Mouse (Mus musculus): ENCODE measurements around the gene Serpina3k.
"Not testable (repeated sequence)": the region's sequence is repeated elsewhere in the genome, so short reads cannot be mapped to it uniquely, and the experiment has no call there.

Gene Serpina3k

DNA sequence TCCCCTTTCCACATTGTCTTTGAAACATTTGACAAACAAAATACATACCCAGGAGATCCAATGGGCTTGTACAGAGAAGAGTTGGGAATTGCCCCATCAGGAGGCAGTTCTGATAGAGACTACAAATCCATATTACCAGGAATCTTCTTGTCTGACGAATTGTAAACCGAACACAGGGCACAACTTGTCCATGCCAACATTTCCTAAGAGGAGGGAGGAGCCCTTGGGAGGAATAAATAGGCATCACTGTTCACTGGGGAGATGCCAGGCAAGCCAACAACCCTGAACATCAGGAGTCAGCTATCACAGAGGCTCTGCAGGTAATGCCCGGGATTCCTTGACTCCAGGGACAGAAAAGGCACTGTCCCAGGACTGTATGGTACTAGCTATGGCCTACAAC is at the start of gene Serpina3k, which contains the start of gene Serpina3m:
Gene Serpina3k, plus strand, starts transcription at position 261 of the 400 bp plus-strand sequence.
Gene Serpina3m, plus strand, starts transcription at position 261 of the 400 bp plus-strand sequence.
- DNase-seq (ENCODE audit: low spot score): not testable (repeated sequence)

DNA sequence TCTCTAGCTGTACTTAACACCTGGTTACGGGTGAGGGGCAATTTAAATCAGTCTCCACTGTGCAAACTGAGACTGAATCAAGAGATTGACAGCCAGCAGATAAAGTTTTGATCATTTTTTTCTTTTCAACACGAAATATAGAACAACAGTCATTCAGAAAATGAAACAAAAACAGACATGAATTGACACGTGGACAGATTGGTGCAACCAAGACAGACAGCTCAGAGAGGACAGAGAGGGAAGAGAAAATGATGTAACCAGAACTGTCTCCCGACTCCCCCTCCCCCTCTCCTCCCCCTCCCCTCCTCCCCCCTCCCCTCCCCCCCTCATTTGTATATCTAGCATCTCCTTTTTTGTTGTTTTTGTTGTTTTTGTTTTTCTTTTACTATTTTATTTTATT is 48.4 kb upstream of the Serpina3k start:
- no peak for DNase-seq (ENCODE audit: low spot score)

DNA sequence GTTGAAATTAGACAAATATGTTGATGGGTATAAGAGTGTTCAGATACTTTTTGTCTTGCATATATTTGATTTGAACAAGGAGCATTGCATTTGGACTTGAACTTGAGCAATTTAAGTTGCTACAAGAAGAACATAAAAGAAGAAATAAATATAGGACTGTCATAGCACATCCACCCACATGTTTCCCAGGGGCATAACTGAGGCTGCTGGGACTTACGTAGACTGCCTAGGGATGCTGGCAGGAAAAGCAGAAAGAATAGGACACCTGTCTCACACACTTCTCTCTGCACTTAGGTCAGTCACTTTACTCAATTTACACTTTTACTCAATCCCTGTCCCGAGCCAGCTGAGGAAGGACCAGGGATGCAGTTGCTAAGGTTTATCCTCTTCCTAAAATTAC is 44.3 kb upstream of the Serpina3k start:
- no peak for DNase-seq (ENCODE audit: low spot score)

DNA sequence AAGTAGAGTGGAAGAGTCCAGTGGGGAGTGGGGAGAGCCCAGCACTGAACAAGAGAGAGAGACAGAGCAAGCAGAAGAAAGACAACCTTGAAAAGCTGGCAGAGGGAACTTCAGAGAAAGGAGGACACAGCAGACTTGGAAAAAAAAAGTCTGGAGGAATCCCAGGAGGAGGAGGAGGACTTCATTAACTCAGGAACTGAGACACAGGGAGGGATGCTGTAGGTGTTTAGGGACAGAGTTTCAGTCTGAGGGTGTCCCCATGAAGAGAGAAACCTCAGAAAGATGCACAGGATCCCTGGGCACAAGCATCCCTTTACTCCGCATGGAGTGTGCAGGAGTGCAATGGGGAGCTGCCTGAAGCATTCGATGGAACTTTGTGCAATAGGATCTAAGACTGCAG is 40.2 kb upstream of the Serpina3k start:
- no peak for DNase-seq (ENCODE audit: low spot score)

DNA sequence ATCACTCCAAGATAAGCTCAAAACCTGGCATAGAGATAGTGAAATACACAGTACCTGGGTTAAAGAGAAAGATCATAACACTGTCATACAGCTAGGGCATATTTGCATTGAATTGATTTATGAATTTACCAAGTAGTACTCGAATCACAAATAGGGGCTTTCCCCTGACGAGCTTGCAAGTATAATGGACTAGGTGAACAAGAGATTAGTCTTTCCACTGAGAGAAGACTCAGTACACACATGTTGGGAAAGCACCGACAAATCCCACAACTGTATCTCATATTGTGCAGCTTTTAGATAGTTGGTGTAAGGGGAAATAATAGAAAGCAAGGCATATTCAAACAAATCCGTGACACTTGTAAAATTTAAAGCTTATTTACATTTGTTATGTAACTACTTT is 32.3 kb upstream of the Serpina3k start:
- DNase-seq (ENCODE audit: low spot score): no peak

DNA sequence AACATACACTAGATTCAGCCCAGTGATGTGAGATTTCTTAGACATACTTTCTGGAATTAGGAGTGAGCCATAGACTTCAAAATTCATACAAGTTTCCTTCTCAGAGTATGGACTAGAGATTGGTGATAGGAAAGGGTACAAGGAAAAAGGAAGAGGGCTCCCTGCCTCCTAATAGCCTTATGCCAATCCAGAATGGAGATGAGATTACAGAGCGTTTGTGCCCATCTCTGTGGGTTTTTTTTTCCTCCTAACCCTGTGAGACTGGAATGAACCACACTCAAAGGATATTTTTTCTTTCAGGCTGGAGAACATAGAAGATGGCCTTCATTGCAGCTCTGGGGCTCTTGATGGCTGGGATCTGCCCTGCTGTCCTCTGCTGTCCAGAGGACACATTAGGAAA is 24.0 kb upstream of the Serpina3k start, which contains the start of gene Serpina3j:
Gene Serpina3j, plus strand, starts transcription at position 301 of the 400 bp plus-strand sequence.
- no peak for DNase-seq (ENCODE audit: low spot score)

DNA sequence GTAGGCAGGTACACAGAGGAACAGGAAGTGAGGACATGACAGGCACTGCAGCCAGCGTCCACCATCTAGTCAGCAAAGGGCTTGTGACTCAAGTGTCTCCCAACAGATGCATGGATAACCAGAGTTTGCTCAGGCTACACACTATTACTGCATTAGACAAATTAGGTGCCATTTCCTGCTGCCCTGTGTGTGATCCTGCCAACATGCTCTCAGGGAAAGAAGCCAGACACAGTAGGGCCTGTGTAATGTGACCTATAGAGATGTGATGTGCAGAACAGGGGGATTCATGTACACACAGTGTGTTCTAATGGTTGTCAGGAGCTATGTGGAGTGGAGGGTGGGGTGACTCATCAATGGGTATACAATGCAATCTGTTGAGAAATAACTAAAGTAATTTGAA is 15.8 kb upstream of the Serpina3k start:
- DNase-seq (ENCODE audit: low spot score): no peak

DNA sequence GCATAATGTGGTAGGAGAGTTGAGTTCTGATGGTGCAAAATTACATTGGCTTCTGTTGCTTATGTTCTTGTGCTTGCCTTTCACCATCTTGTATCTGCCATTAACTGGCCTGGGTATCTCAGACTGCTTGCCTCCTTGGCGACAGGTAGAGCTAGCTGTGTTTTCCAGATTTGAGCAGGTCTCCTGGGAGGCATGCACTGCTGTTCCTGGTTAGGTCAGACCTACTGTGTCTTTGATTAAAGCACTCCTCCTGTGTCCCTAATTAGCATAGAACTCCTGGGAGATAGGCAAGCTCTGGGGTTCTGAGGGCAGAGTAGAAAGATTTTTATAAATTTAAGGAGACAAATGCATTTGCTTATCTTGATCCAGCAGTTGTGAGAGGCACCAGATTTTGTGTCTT is 6.6 kb upstream of the Serpina3k start:
- DNase-seq (ENCODE audit: low spot score): no peak

DNA sequence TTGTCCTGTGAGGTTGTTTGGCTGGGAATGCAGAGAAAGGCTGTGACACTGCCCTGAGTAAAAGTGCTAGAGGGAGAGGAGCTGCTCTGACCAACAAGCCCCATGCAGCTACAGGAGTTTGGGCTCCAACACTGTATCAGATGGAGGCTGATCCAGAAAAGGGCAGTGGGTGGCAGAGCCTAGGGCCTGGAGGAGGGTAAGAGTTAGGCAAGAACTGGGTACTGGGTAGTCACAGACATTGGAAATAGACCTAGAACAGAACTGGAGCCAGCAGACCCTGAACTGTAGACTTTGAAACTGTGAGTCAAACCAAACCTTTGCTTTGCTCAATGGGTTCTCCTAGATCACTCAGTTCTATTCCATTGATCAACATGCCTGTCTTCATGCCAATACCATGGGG is 1.4 kb upstream of the Serpina3k start:
- DNase-seq (ENCODE audit: low spot score): not testable (repeated sequence)

DNA sequence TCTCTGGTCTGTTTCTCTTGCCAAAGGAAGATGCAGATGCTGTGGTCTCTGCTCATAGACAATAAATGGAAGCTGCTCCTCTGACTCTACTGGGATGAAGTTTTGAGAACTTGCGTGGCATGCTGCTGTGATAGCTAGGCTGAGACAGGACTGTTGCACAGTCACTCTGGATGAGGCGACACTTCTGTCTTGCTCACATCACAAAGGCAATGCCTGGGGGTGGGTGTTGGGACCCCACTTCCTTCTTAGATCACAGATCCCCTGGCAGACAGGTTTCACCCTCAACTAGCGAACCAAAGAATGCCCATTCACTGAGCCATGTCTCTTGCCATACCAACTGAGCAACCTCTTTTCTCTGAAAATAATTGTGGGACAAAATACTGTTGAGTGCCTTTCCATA is 419 bp downstream of the Serpina3k start:
- no peak for DNase-seq (ENCODE audit: low spot score)

DNA sequence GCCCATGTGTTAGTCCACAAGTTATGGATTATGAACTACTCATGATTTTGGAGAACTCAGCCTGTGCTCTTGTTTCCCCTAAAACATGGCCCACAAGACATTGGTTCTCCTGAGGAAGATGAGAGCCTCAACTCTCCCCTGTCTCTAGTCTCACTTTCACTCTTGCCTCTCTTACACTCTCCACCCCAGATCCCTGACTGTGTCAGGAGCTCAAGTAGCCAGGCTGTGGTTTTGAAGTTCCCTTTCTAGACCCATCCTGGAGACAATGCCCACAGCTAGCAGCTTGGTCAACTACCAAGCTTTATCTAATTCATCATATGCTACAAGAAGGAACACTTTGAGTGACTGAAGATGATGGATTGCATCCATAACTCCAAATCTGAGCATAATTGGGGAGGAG is 4.2 kb downstream of the Serpina3k start:
- DNase-seq (ENCODE audit: low spot score): not testable (repeated sequence)

DNA sequence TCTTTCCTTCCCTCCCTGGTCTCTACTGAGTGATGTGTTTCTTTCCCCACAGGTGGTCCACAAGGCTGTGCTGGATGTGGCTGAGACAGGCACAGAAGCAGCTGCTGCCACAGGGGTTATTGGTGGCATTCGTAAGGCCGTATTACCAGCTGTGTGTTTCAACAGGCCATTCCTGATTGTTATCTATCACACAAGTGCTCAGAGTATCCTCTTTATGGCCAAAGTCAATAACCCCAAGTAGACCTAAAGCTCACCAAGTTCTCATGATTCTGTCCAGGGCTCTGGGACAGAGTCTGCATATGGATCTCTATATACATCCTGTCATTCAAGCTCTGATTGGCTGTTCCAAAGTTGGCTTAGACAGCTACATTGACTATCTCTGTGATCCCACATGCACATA is 6.9 kb downstream of the Serpina3k start:
- DNase-seq (ENCODE audit: low spot score): no peak

DNA sequence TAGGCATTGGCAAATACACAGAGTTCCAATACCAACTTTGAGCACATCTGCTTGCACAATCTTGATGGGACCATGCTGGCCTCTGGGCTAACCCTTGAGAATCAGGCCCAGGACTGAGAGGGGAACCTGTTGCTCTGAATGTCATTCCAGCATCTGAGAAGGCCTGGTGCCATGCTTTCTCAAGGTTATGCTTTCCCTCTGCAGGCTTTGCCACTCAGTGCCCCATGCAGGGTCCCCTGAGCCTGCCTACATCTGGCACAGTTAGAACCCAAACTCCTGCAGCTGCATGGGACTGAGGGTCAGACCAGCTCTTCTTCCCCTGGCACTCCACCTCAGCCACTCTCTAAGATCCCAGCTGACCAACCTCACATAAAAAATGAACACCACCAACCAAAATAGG is 7.4 kb downstream of the Serpina3k start:
- DNase-seq (ENCODE audit: low spot score): no peak

DNA sequence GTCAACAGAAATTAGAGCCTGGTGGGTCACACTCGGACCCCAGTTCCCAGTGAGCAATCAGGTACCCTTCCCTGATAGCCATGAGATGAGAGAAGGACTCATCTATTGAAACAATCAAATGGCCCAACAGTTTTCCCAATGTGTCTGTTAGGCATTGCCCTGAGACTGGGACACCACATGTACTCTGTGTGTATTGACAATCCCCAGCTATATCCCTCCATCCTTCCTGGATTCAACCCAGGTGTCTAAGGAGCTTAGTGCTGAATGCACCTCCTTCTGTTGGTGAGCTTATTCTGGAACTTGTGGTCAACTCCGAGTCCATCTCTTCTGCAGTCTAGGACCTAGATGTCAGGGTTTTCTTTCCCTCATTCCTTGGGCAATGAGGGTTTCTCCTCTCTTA is 8.8 kb downstream of the Serpina3k start:
- no peak for DNase-seq (ENCODE audit: low spot score)

DNA sequence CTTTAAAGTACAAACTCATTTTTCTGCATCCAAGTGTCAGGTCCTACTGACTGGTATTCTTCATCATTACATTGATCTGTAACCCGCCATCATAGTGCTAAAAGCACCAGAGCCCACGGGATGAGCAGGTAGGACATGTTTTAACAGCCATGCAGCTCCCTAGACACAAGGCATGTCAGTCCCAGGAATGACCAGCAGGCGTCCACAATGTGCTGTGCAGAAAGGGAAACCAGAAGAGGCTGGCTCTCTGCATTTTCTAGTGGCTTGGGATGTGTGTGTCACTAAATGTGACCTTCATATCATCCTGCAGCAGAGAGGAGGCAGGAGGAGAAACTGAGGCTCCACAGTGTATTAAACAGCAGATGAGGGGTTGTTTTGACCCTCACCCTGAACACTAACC is 13.5 kb downstream of the Serpina3k start:
- not testable (repeated sequence) for DNase-seq (ENCODE audit: low spot score)

DNA sequence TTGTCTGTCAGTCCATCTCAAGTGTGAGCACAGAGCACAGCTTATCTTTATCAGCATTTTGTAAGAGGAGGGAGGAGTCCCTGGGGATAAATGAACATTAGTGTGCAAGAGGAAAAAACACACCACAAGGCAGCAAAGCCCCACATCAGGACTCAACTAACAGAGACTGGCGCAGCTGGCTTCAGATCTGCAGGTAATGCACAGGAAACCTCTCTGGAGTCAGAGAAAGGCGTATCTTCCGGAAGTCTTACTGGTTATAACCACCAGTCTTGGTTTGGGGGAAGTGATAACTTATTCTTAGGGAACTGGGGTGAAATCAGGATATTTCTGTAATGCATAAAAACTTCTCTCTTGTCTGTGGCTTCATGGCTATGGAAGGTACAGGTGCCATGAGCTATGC is 17.7 kb downstream of the Serpina3k start:
- DNase-seq (ENCODE audit: low spot score): no peak

DNA sequence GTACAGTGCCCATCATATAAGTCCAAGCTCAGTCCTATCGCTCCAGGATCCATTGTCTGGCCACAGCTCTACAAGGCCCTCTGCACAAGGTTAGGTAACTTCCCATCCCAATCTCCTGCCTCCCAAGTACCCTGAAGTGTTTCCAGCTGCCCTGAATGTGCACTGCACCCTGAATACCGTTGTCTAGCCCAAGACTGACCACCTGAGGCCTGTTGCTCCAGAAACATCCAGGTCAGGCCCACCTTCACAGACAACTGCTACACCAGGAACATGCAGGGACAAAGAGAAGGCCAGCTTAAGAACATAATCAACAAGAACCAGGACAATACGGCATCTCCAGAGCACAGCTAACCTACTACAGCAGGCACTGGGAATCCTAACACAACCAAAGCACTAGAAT is 31.7 kb downstream of the Serpina3k start:
- DNase-seq (ENCODE audit: low spot score): no peak

DNA sequence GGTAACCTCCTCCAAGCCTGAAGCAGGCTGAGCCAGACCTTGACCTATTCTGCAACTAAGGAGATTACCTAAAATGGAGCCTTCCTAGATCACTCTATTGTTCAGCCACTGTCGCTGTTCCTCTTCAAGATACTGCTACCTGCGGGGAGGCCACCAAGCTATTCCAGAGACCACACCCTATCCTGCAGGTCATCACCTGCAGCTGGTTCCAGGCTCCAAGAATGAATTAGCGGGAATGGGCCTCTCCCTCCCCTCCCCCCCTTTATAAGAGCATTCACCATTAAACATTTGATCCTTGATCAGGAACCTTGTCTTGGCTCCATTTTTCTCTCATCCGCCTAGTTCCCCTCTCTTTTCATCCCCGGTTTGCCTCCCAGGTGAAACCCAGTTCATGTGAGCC is 38.9 kb downstream of the Serpina3k start:
- DNase-seq (ENCODE audit: low spot score): not testable (repeated sequence)

DNA sequence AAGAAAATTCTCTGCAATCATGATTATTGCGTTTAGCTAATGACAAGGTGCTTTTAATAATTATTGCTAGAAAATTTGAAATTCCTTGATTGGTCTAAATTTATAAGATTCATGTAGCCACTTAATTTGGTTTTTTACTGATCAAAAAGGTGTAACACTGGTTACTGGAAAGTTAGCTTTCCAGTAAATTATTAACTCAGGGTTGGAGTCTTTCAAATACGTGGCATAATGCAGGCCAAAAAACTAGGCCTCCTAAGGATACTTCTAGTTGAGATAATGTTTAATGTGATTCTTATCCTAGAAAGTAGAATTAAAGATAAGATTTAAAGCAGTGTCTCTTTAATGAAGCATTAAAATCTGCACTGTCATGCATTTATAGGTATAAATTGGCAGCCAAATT is 40.1 kb downstream of the Serpina3k start:
- DNase-seq (ENCODE audit: low spot score): not testable (repeated sequence)

DNA sequence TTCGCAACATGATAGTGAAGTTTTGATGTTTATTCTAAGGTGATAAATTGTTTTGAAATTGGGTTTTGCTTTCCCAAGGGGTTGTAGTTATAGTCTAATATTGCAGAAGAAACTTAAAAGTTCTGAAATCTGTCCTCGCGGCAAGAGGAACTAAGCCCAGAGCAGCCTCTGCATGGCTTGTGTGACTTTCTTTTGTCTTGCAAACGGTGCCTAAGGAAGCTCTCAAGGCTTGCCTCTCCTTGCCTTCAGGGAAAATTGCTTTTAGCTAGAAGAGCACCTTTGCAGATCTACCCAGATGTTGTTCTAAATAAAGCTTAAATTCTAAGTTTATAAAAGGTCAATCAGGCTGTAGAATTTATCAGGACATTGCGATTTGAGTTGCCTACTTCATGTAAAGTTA is 40.5 kb downstream of the Serpina3k start:
- not testable (repeated sequence) for DNase-seq (ENCODE audit: low spot score)

DNA sequence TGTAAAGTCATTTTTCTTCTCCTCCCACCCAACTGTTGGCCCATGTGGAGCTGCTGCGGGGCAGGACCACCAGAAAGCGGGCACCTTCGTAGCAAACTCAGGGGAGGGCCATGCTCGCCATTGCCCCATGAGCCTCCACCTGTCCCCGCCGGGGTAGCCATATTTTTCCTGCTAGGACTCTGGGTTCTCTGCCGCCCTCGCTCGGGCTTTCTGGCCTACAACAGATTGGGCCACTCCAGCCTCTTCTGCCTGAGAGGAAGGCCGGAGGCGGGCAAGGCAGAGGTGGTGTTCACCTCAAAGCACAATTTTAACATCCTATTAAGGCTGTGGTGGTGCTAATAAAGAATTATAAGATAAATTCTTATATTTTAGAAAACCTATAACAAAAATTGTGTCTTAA is 41.6 kb downstream of the Serpina3k start:
- no peak for DNase-seq (ENCODE audit: low spot score)

DNA sequence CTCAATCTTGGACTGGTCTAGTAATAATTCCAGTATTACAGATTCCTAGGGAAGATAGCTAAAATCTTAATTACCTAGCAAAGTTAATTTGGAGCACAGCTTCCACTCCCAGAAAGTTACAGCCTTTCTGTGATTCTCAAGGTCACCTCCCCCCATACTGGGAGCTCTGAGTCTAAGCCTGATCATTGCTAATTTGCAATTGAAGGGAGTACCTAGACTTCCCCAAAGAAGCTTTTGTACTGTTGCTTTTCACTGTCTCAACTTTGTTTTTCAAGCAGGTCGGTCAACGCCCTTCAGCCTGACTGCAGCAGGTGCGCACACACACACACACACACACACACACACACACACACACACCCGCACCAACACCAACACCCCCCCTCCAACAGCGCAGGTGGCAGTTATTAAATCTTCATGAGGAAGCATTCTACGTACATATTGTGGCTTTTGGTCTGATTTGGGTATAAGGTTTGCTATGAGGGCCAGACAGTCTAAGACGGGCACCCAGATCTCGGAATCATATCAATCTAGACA is 42.9 kb downstream of the Serpina3k start:
- not testable (repeated sequence) for DNase-seq (ENCODE audit: low spot score)

DNA sequence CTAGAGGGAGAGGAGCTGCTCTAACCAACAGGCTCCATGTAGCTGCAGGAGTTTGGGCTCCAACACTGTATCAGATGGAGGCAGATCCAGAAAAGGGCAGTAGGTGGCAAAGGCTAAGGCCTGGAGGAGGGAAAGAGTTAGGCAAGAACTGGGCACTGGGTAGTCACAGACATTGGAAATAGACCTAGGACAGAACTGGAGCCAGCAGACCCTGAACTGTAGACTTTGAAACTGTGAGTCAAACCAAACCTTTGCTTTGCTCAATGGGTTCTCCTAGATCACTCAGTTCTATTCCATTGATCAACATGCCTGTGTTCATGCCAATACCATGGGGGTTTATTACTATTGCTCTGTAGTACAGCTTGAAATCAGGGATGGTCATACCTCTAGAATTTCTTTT is 47.7 kb downstream of the Serpina3k start:
- DNase-seq (ENCODE audit: low spot score): not testable (repeated sequence)

DNA sequence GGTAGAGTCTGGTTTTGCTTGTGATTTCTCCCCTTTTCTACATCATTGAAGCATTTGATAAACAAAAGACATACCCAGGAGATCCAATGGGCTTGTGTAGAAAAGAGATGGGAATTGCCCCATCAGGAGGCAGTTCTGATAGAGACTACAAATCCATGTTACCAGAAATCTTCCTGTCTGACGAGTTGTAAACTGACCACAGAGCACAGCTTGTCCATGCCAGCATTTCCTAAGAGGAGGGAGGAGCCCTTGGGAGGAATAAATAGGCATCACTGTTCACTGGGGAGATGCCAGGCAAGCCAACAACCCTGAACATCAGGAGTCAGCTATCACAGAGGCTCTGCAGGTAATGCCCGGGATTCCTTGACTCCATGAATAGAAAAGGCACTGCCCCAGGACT is 48.6 kb downstream of the Serpina3k start:
- DNase-seq (ENCODE audit: low spot score): not testable (repeated sequence)

DNA sequence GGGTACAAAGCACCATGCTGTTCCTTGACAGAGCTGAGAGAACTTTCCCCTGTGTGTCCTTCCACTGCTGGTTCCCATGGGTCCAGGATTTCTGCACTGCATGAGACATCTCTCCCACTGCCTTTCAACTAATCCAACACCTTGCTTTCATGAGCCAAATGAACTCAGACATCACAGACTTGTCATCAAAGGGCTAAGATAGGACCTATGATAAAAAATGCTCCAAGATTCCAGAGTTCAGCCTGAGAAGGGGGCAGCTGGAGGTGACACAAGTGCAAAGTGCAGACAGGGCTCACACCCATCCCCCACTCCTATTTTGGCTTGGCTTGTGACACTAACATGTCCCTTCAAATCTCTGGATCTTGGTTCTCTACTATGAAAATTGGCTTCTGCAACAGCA is 50.2 kb downstream of the Serpina3k start:
- DNase-seq (ENCODE audit: low spot score): no peak

All from c-Kit-positive CD71-positive TER-119-positive erythroid progenitor cells, embryonic 14.5 days (primary cell).